Mouse (Mus musculus) lung, postnatal 4 days (tissue): Measurements from ENCODE around the gene Atg13.

Experiments
- DNase-seq, 2 experiments: peaks; one replicate each; pipeline ENCODE4 v3.0.0; 2021

The Atg13 gene

DNA sequence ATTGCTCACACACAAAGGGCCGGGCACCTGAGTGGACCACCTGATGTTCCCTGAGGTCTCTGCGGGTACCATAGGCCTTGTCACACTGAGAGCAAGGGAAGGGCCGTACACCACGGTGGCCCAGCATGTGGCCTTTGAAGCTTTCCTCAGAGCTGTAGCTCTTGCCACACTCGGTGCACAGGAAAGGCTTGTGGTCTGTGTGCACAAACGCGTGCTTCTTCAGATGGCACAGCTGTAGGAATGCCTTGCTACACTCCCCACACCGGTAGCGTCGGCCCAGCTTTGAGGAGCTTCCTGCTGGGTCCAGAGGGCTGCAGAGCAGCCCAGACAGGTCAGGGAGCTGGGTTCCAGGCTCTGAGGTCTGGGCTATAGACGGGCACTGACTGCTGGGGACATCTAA, 64.6 kb downstream of the Atg13 start:
- DNase-seq = no peak

DNA sequence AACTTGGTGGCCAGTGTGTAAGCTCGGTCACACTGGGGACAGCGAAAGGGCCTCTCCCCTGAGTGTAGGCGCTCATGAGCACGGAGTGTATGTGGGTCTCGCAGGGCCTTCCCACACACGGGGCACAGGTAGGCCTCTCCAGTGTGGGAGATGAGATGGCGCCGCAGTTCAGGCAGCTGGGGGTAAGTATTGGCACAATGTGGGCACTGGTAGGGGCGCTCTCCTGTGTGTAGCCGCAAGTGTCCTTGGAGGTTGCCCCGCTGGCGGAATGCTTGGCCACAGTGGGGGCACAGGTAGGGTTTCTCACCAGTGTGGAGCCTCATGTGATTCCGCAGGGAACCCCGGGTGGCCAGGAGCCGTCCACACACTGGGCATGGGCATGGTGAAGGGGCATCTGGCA, 65.0 kb downstream of the Atg13 start:
- DNase-seq = no peak

DNA sequence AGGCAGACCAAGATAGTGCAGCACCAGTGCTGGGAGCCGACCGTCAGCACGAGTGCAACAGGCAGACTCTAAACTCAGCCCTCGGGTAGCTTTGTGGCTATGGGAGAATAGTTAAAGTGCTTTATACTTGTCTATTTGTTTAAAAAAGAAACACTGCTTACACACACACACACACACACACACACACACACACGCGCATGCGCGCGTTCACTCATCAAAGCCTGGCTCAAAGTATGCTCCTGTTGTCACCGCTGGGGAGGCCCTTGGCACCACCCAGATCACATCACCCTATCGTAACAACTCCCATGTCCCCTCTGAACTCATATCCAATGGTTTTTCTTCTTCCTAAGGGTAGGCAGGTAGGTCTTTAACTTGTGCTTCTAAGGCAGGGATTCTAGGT, 66.4 kb downstream of the Atg13 start:
- DNase-seq = no peak

DNA sequence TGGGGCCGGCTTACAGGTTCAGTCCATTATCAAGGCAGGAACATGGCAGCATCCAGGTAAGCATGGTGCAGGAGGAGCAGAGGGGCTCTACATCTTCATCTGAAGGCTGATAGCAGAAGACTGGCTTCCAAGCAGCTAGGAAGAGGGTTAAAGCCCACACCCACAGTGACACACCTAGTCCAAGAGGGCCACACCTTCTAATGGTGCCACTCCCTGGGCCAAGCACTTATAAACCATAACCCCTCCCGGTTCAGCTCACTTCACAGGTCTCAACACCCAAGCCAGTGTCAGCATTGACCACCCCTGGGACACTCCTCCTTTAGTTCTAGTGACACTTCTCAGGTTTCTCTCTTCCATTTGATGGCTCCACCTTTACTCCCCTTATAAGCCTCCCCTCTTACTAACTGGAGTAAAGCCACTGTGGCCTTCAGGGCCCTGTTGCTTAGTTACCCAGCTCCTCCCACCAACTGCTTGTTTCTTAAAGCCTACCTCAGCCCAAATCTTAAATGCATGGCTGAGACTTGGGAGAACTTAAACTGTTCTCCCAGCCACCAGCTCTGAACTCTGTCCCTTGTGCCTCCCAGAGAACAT, 67.5 kb downstream of the Atg13 start:
- DNase-seq = no peak

DNA sequence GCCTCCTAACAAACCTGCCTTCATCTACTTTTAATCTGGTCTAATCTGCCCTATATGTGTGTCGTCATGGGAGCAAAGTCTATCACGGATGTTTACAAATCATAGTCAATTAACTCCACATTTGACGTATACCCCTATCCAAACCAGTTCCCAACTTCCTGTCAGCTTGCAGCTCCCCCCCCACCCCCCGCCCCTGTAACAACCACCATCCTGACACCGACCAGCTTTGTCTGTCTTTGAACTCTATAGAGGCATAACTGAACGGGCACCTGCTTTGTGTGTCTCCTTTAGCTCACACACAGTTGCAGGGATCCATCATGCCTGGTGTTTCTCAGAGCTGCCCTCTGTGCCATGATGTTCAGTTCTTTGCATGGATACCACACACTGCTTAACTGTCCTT, 71.4 kb downstream of the Atg13 start:
- no peak for DNase-seq

DNA sequence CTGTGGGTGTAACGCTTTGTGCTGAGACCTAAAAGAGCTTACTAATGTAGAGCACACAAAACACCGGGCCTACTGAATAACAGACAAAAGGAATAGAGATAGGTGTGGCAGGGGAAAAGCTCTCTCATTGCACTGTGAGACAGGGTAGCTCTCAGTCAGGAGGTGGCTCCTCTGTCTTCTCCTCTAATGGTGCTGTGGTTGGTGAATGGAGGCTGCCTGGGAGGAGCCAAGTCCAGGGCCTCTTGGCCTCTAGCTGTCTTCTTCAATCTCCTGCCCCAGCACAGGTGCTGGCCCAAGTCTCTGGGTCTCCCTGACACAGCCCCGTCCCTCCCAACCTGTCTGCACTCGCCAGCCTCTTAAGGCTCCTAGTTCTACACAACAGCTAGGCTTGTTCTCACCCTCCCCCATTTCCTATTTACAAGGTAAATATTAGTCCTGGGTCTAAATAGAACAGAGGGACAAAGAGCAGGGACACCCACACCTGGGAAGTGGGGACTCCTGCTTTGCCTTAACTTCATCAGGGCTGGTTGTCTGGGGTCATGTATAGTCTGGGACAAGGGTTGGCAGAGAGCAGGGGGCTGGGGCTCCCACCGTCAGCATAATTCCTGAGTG, 73.5 kb downstream of the Atg13 start:
- no peak for DNase-seq

DNA sequence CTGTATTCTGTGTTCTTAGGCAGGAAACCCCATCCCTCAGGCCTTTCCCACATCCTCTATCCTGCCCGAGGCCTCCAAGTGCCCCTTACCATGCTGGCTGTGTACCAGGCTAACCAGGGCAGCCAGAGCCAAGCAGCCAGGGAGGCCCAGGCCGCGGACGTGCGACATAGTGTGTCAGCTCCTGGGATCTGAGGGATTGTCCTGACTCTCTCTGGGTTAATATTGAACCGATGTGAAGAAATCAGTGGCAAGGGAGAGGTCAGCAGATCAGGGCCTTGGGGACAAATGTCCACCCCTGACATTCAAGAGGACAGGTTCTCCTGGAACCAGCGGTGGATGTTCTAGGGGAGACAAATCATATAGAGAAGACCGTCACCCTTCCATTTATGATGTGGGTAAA, 74.1 kb downstream of the Atg13 start, which contains the start of gene F2:
F2 (minus strand) TSS at position 186 of the 400 bp plus-strand sequence.
- DNase-seq = no peak

DNA sequence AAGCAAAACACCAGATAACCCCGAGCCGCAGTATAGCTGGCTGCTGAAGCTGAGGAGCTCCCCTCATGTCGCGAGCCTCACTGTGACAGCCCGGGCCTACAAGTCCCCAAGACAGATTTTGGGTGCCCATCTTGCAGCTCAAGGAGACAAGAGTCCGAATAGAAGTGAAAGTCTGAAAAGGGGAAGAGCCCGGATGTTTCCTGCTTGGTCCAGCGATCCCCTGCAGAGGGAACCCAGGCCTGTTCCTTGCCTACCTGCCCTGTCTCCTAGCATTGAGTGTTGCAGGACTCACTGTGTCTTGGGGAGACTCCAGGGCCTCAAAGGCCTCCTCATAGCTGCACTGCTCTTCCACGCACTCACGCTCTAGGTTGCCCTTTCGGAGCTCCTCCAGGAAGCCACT, 74.9 kb downstream of the Atg13 start:
- no peak for DNase-seq

DNA sequence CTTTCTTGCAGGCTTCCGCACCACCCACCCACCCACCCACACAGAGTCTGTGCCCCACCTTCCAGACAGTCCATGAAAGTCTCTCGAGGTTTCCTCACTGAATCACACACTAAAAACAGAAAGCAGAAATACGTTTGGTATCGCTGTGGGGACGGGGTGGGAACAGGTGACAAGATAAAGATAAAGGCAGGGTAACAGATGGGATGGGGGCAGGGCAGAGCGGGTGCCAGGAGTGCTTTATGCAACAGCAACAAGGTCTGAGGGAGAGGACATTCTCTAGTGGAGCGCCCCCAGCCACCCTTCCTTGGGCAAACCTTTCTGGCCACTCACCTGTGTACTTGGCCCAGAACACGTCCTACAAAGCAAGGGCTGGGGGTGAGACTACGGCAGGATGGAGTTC, 75.5 kb downstream of the Atg13 start:
- DNase-seq = no peak

DNA sequence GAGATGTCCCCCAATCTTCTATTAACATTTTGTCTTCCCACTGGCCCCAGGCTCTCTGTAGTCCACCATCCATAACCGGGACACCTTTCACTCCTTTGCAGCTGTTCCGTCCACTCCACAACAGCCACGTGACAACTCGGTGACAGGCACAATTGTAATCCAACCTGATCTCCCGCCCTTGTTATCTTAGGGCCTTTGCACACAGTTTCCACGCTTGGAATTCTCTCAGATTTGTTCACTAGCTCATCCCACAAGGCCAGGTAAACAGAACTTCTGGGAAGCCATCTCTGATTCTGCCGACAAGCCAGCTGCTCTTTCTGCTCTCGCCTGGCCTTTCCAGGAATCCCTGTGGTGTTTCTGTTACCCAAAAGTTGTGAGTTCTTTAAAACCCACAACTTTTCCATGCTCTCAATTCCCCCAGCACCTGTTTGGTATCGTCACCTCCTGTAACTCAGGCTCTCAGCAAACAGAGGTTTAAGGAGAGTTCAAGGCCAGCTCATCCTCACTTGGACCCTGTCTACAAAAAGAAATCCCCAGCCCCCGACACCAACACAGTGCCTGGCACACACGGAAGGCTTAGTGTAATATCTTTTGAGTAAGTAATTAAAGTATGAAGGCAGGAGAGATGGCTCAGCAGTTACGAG, 76.9 kb downstream of the Atg13 start:
- no peak for DNase-seq

DNA sequence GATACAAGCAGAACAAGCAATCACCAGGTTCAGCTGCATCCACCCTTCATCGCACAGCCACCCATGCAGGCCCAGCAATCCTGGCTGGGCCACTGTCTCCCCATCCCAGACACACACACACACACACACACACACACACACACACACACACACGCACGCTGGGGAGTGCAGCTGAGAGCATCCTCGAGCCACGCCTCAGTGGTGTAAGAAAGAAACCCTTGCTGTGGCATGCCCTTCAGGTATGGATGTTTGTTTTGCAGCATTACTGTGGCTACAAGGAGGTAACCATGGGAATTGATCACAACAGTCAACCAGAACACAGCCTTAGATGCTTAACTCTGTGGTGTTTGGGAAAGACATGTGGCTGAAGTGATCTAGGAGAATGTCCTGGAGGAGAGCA, 78.1 kb downstream of the Atg13 start:
- no peak for DNase-seq

DNA sequence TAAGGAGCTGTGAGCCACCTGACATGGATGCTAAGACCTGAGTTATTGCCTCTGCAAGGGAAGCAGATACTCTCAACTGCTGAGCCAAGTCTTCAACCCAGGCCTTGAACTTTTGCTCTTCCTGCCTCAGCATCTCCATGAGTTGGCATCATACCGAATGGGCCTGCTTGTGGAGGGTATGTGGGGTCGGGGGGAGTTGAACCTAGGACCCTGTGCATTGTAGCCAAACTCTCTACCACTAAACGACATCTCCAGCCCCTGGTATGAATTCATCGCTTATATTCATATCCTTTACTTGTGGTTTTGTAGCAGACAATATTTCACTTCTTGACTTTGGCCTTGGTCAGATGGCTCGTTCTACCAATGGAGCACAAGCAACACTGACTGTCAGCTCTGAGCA, 78.5 kb downstream of the Atg13 start:
- no peak for DNase-seq

DNA sequence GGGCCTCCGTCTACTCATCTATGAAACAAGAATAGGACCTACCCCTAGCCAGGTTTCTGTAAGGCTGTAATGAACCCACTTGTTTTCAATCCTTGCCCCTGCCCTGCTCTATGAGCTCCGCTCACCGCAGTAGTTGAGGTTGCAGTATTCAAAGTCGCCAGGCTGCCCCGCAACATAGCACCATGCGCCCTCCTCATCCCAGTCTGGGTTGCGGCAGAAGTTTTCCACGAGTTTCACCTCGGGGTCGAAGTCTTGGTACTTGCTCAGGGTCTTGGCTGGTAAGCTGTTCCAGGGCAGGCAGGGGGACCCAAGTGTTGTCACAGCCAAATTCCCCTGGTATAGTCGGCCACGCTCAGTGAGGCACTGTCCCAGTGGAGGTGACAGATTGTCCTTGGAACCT, 80.0 kb downstream of the Atg13 start:
- DNase-seq = no peak

DNA sequence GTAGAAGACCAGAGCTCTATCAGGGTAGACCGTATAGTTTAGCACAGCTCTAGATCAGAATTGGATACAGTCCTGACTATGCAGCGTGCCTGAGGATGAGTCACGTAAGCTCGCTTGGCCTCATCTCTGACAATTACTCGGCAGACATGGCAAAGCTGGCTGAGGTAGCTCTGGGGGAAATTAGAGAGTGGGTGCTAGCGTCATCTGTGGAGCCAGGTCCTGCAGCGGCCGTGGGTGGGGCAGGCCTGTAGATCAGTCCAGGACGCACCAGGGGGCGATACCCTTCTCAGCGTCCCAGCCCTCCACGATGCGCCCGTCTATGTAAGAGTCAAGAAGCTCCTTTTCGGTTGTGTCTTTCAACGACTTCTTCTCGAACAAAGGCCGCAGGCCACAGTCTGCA, 80.7 kb downstream of the Atg13 start:
- DNase-seq = no peak

DNA sequence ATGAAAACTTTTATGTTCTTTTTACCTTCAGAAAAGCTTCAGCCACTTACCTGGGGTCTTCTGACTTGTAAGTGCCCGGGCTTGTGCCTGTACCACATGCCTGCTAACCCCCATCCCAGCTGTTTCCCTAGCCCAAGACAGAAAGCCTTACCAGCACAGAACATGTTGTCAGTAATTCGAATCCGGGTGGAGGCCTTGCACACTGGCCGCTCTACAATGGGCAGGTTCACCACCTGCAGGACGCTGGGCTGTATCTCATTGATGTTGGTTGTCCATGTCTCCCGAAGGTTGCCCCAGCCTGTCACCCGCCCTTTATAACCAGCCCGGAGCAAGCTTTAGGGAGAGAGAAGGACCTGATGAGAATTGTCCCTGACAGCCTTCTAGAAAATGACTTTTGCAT, 82.2 kb downstream of the Atg13 start:
- DNase-seq = no peak

DNA sequence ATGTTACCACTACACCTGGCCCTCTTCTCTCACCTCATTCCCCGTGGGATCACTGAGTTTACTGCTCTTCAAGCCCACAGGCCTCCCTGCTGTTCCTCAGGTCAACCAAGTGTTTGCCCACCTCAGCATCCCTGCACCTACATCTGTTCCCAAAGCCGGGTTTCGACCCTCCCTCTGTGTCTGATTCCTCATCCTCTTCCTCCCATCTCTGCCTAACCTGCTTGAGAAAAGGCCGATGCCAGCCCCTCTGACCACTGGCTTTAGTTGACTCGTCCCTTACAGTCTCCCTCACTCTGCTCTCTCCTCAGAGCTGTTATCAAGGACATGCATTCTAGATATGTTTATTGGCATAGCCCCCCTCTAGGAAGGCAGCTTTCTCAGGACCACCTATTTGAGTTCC, 82.9 kb downstream of the Atg13 start:
- DNase-seq = no peak
